Mouse (Mus musculus): Measurements from ENCODE around the gene Mapkapk5. TPM values are rescaled to one million over a fixed set of nuclear protein-coding genes. Genes with fewer than 3 reads are reported as not detected.

Gene Mapkapk5
- polyA plus RNA-seq, 1 experiment from 2014 or later, result 59.7 TPM

DNA sequence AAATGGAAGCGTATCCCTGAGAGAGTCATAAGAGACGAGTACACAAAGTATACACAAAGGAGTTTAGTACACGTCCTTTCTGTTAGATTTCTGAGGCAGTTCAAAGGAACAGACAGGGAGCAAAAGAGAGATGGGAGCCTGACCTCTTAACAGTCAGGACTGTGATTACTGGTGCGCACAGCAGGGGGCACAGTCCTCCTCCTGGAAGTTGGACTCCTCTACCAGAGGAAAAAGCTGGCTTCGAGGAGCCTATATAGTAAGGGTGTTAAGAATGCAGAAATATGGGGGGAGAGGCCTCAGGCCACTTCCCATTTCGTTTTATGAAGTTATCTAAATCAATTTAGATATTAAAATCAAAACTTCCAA, 808 bp upstream of the Mapkapk5 start:
- 33% methylated on average over 6 of the region's 6 CpGs for WGBS
- ATAC-seq (ENCODE audit: low read depth), result peak; percentile 36; the same call in 1 of the 2 replicates
- H3K27me3 ChIP-seq, result no peaks in the 10 kb centered on the region
- peak overlapping the region; percentile 97; the same call in 1 of the 2 replicates for H3K27ac ChIP-seq (replicated peaks)
- H3K4me2 ChIP-seq, result peak overlapping the region; percentile 79
- no peaks in the 10 kb centered on the region for H3K36me3 ChIP-seq
- H3K4me1 ChIP-seq (replicated peaks), result peaks cover 36% of the 10 kb centered on the region
- peak overlapping the region; percentile 93 for H3K9ac ChIP-seq
- H3K4me3 ChIP-seq, result peak overlapping the region; percentile 83
- H3K9me3 ChIP-seq, result no peaks in the 10 kb centered on the region

- Histone ChIP-seq H3K4me3 (peak within 1 kb of the TSS; percentile 83), H3K36me3 (no peaks in the 10 kb centered on the region), H3K27ac (replicated peaks) (peak within 1 kb of the TSS; percentile 97), H3K9me3 (no peaks in the 10 kb centered on the region), H3K4me1 (replicated peaks) (peaks cover 36% of the 10 kb centered on the region), H3K4me2 (peak within 1 kb of the TSS; percentile 79), H3K9ac (peak within 1 kb of the TSS; percentile 93), H3K27me3 (no peaks in the 10 kb centered on the region)
- ATAC-seq (ENCODE audit: low read depth), result peak; percentile 62
- under 1% methylated on average over 58 of the region's 97 CpGs for WGBS
Measured at GRCm38 (mm10) chr5:121544910-121545792, 554 bp downstream of the Mapkapk5 start, which contains the start of the genes Adam1a and Gm42878. TSS of gene Adam1a (minus strand) at chr5:121545482. TSS of gene Gm42878 (minus strand) at chr5:121545482.

DNA sequence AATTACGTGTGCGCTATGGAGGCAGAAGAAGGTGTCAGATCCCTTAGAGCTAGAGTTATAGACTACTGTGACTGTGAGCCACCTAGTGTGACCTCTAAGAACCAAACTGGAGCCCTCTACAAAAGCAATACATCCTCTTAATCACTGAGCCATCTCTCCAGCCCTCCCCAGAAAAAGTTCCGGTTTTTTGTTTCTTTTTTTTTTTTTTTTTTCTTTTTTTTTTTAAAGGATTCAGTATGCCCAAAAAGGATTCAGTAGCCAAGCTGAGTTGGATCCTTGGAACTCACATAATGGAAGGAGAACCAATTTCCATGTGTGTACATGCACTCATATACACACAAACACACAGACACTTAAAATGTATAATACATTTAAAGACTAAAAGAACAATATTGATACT, 2.3 kb downstream of the Mapkapk5 start:
- peaks cover 36% of the 10 kb centered on the region for H3K4me1 ChIP-seq (replicated peaks)
- 0 out of 2 replicates have a peak overlapping the region, but pooled peaks have one; percentile 83 for H3K4me3 ChIP-seq
- no peak overlapping the region for H3K27ac ChIP-seq (replicated peaks)
- H3K36me3 ChIP-seq, result peaks cover 9% of the 10 kb centered on the region
- no peaks in the 10 kb centered on the region for H3K9me3 ChIP-seq
- H3K9ac ChIP-seq, result no peak overlapping the region
- WGBS, result 84% methylated on average over 3 of the region's 3 CpGs
- peak overlapping the region; percentile 79 for H3K4me2 ChIP-seq
- no peaks in the 10 kb centered on the region for H3K27me3 ChIP-seq
- no peak for ATAC-seq (ENCODE audit: low read depth)

DNA sequence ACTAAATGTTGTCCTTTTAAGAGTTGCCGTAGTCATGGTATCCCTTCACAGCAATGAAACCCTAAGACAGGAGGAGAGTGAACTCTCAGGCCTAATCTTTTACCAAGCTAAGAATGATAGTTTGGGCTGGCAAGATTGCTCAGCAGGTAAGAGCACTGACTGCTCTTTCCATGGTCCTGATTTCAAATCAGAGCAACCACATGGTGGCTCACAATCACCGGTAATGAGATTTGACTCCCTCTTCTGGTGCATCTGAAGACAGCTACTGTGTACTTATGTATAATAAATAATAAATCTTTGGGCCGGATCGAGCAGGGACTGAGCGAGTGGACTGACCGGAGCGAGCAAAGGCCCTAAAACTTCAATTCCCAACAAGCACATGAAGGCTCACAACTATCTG, 4.5 kb downstream of the Mapkapk5 start:
- Histone ChIP-seq H3K4me3 (no peak overlapping the region), H3K9me3 (no peaks in the 10 kb centered on the region), H3K4me2 (no peak overlapping the region), H3K27me3 (no peaks in the 10 kb centered on the region), H3K4me1 (replicated peaks) (peaks cover 30% of the 10 kb centered on the region), H3K9ac (no peak overlapping the region), H3K36me3 (peaks cover 29% of the 10 kb centered on the region), H3K27ac (replicated peaks) (no peak overlapping the region)
- no peak for ATAC-seq (ENCODE audit: low read depth)
- 87% methylated on average over 7 of the region's 7 CpGs for WGBS

- WGBS, result 88% methylated on average over 5 of the region's 5 CpGs
- H3K9ac ChIP-seq, result no peak overlapping the region
- no peak overlapping the region for H3K27ac ChIP-seq (replicated peaks)
- H3K27me3 ChIP-seq, result no peaks in the 10 kb centered on the region
- H3K4me2 ChIP-seq, result no peak overlapping the region
- H3K9me3 ChIP-seq, result no peaks in the 10 kb centered on the region
- peaks cover 29% of the 10 kb centered on the region for H3K4me1 ChIP-seq (replicated peaks)
- ATAC-seq (ENCODE audit: low read depth), result no peak
- no peak overlapping the region for H3K4me3 ChIP-seq
- H3K36me3 ChIP-seq, result peaks cover 40% of the 10 kb centered on the region
Measured at GRCm38 (mm10) chr5:121540066-121540465, 5.6 kb downstream of the Mapkapk5 start.

- Histone ChIP-seq H3K4me1 (replicated peaks) (peaks cover 7% of the 10 kb centered on the region), H3K27ac (replicated peaks) (no peak overlapping the region), H3K27me3 (no peaks in the 10 kb centered on the region), H3K4me2 (no peak overlapping the region), H3K9ac (no peak overlapping the region), H3K9me3 (no peaks in the 10 kb centered on the region), H3K36me3 (peaks cover 63% of the 10 kb centered on the region), H3K4me3 (no peak overlapping the region)
- WGBS, result 88% methylated on average over 2 of the region's 2 CpGs
- ATAC-seq (ENCODE audit: low read depth), result no peak
Measured at GRCm38 (mm10) chr5:121537588-121537987, 8.1 kb downstream of the Mapkapk5 start.

DNA sequence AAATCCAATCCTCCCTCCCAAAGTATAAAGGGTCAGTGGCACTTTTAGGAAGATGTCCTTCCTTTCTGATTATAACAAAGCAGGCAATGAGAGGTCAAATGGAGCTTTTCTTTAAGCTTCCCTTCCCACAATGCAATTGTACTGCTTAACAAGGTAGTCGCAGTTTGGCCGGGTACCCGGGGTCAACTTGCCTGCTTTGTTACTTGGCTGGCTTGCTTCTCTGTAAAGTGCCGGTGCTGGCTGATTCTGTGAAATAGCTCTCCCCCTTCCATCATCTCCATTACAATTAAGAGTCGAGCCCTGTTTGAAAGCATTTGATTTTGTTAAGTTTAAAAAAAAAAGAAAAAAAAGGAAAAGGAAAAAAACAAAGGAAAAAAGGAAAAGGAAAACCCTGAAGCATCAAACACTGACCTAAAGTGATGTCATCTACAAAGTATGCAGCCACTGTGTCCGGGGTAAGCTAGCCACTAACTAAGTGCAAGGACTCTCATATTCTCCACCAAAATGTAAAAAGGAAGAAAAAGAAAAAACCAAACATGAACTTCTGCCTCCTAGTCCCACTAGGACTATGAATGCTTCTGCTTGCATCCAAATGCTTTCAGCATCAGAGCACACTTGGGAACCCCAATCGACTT, 8.7 kb downstream of the Mapkapk5 start:
- peaks cover 69% of the 10 kb centered on the region for H3K36me3 ChIP-seq

GRCm38 (mm10) chr5:121535116-121535515, 10.6 kb downstream of the Mapkapk5 start:
- Histone ChIP-seq H3K9ac (no peak overlapping the region), H3K27ac (replicated peaks) (no peak overlapping the region), H3K9me3 (no peaks in the 10 kb centered on the region), H3K4me3 (no peak overlapping the region), H3K4me2 (no peak overlapping the region), H3K36me3 (peaks cover 86% of the 10 kb centered on the region), H3K27me3 (no peaks in the 10 kb centered on the region), H3K4me1 (replicated peaks) (no peaks in the 10 kb centered on the region)
- ATAC-seq (ENCODE audit: low read depth), result no peak
- 97% methylated on average over 3 of the region's 3 CpGs for WGBS

More for the DNA sequence above, 8.7 kb downstream of the Mapkapk5 start:
- H3K9ac ChIP-seq, result no peak overlapping the region
- WGBS, result 56% methylated on average over 7 of the region's 7 CpGs
- no peaks in the 10 kb centered on the region for H3K9me3 ChIP-seq
- H3K4me1 ChIP-seq (replicated peaks), result peaks cover 1% of the 10 kb centered on the region; the same call in 1 of the 2 replicates
- ATAC-seq (ENCODE audit: low read depth), result no peak
- H3K4me2 ChIP-seq, result no peak overlapping the region
- H3K27ac ChIP-seq (replicated peaks), result no peak overlapping the region
- H3K4me3 ChIP-seq, result no peak overlapping the region
- no peaks in the 10 kb centered on the region for H3K27me3 ChIP-seq

GRCm38 (mm10) chr5:121534521-121534920, 11.2 kb downstream of the Mapkapk5 start:
- no peaks in the 10 kb centered on the region for H3K4me1 ChIP-seq (replicated peaks)
- no peak for ATAC-seq (ENCODE audit: low read depth)
- no peaks in the 10 kb centered on the region for H3K9me3 ChIP-seq
- no peak overlapping the region for H3K4me3 ChIP-seq
- no peak overlapping the region for H3K27ac ChIP-seq (replicated peaks)
- H3K9ac ChIP-seq, result no peak overlapping the region
- H3K4me2 ChIP-seq, result no peak overlapping the region
- H3K36me3 ChIP-seq, result peaks cover 92% of the 10 kb centered on the region
- whole genome bisulfite sequencing, result 94% methylated on average over 5 of the region's 5 CpGs
- no peaks in the 10 kb centered on the region for H3K27me3 ChIP-seq

DNA sequence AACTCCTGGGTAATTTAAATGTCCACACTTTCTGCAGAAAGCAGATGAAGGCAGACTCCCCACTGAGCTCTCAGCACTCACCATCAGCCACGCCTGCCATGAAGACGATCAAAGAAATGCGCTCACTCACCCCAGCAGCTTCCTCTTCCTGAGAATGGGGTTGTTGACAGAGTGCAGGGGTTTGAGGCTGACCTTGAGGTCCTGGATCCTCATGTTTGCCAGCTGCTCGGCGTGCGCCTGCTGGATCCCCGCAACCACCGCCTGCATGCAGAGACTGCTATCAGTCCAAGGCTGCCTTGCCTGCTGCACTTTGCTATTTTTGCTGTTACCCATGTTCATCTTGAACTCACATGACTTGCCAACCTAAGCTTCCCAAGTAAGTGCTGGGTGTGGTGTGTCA, 18.7 kb downstream of the Mapkapk5 start:
- 87% methylated on average over 8 of the region's 8 CpGs for WGBS
- Histone ChIP-seq H3K9me3 (no peaks in the 10 kb centered on the region), H3K27ac (replicated peaks) (no peak overlapping the region), H3K27me3 (no peaks in the 10 kb centered on the region), H3K9ac (no peak overlapping the region), H3K36me3 (peaks cover 81% of the 10 kb centered on the region), H3K4me1 (replicated peaks) (no peaks in the 10 kb centered on the region), H3K4me2 (no peak overlapping the region), H3K4me3 (no peak overlapping the region)
- no peak for ATAC-seq (ENCODE audit: low read depth)

DNA sequence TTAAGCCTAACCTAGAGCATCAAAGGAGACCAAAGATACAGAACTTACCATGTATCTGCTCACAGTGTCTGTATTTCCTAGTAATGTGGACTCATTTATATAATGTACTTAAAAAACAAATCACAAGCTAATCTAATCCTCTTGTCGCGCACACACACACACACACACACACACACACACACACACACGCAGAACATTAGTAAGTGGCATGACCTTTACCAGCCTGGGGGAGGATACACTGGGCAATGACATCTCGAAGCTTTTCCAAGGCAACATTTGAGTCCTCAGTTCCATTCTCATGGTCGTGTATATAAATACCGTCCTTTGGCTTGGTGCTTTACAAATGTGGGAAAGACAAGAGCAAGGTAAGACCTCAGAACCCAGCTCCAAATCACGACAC, 19.2 kb downstream of the Mapkapk5 start:
- Histone ChIP-seq H3K27me3 (no peaks in the 10 kb centered on the region), H3K36me3 (peaks cover 81% of the 10 kb centered on the region), H3K27ac (replicated peaks) (no peak overlapping the region), H3K4me3 (no peak overlapping the region), H3K4me1 (replicated peaks) (no peaks in the 10 kb centered on the region), H3K9ac (no peak overlapping the region), H3K4me2 (no peak overlapping the region), H3K9me3 (no peaks in the 10 kb centered on the region)
- WGBS, result 84% methylated on average over 7 of the region's 7 CpGs
- no peak for ATAC-seq (ENCODE audit: low read depth)

DNA sequence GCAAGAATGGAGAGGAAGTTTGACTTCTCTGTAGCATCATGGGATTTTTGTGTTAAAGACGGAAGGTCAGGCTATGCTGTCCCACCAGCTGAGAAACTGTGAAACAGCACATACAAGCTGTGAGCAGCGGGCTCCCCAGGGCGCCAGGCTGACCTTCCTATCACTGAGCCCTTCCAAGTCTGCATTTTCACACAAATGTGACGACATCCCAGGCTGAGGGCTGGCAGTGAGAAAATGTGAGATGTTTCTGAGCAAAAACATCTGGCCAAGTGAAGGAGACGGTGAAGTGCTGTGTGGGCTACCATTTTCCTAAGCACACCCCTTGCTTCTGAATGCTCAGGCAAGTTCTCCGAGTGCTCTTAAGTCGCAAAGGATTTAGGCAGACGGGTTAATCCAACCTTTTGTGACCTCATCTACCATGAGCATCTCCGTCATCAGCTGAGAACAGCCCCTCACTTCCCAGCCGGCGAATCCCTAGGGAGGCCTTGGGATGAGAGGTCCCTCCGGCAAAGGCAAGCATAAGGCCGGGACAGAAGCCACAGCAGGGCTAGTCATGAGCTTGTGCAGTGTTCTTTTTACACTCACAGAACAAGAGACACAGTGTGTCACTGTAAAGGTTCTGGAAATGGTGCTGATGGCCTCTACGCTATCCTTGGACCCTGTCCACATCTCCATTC, 19.8 kb downstream of the Mapkapk5 start:
- H3K4me3 ChIP-seq, result no peak overlapping the region
- peaks cover 81% of the 10 kb centered on the region for H3K36me3 ChIP-seq
- H3K27me3 ChIP-seq, result no peaks in the 10 kb centered on the region
- WGBS, result 89% methylated on average over 14 of the region's 14 CpGs
- H3K9ac ChIP-seq, result no peak overlapping the region
- H3K4me2 ChIP-seq, result no peak overlapping the region
- H3K9me3 ChIP-seq, result no peaks in the 10 kb centered on the region
- H3K4me1 ChIP-seq (replicated peaks), result no peaks in the 10 kb centered on the region
- no peak overlapping the region for H3K27ac ChIP-seq (replicated peaks)
- no peak for ATAC-seq (ENCODE audit: low read depth)
